Mouse (Mus musculus) MEL (cell line): Measurements from ENCODE around the gene Hadha. TPM values are rescaled to one million over a fixed set of nuclear protein-coding genes. Genes with fewer than 3 reads are reported as not detected.

ENCODE experiments used
- DNase-seq: peaks from one replicate; pipeline ENCODE4 v3.0.0; 2011; ENCODE audit warnings: low read depth, low spot score
- H3K27ac ChIP-seq: 2 replicates; pipeline ENCODE4 v1.5.1; 2012; ENCODE audit warnings: low read depth, mild to moderate bottlenecking, control low read depth, low read length, moderate library complexity; ENCODE audit not compliant: control insufficient read depth
- H3K27me3 ChIP-seq, 2 experiments: fragments of 150-350 bp in 1 of 2; sonication (generic) in 1 of 2; 2 replicates each; pipeline ENCODE4 v1.6.1; 2012; ENCODE audit warnings: low read length in 2 of 2, mild to moderate bottlenecking in 2 of 2, improper control_type of control experiment in 1 of 2, moderate library complexity in 1 of 2; ENCODE audit not compliant: insufficient read depth in 2 of 2, control insufficient read depth in 1 of 2
- H3K36me3 ChIP-seq, 2 experiments: 2 replicates each; pipeline ENCODE4 v1.6.1; 2012 to 2014; ENCODE audit warnings: low read length in 2 of 2, improper control_type of control experiment in 1 of 2, inconsistent platforms in 1 of 2, mild to moderate bottlenecking in 1 of 2; ENCODE audit not compliant: insufficient read depth in 2 of 2, control insufficient read depth in 1 of 2
- H3K4me1 ChIP-seq, 2 experiments: fragments of 150-350 bp in 1 of 2; sonication (generic) in 1 of 2; 2 replicates each; pipeline ENCODE4 v1.6.1; 2012; ENCODE audit warnings: low read length in 2 of 2, improper control_type of control experiment in 1 of 2, mild to moderate bottlenecking in 1 of 2; ENCODE audit not compliant: insufficient read depth in 2 of 2, control insufficient read depth in 1 of 2
- H3K4me3 ChIP-seq, 2 experiments: fragments of 150-350 bp in 1 of 2; sonication (generic) in 1 of 2; 2 replicates each; pipeline ENCODE4 v1.5.1; 2012; ENCODE audit warnings: low read depth in 2 of 2, low read length in 2 of 2, mild to moderate bottlenecking in 2 of 2, moderate library complexity in 2 of 2, control low read depth in 1 of 2, improper control_type of control experiment in 1 of 2; ENCODE audit not compliant: control insufficient read depth in 1 of 2, insufficient read depth in 1 of 2
- H3K79me2 ChIP-seq: 2 replicates; pipeline ENCODE4 v1.6.1; 2012; ENCODE audit warnings: mild to moderate bottlenecking, low read length, moderate library complexity; ENCODE audit not compliant: control insufficient read depth, poor library complexity, insufficient read depth
- H3K9ac ChIP-seq: 2 replicates; pipeline ENCODE4 v1.6.1; 2012; ENCODE audit warnings: low read depth, mild to moderate bottlenecking, control low read depth, low read length, moderate library complexity; ENCODE audit not compliant: control insufficient read depth, poor library complexity, severe bottlenecking
- H3K9me3 ChIP-seq: fragments of 150-350 bp; sonication (generic); replicated peaks from 2 replicates; pipeline ENCODE4 v1.6.1; 2012; ENCODE audit warnings: mild to moderate bottlenecking, low read length, improper control_type of control experiment, moderate library complexity; ENCODE audit not compliant: insufficient read depth
- CHD1 ChIP-seq: IDR thresholded peaks from 2 replicates; pipeline ENCODE4 v1.6.1; 2012; ENCODE audit warnings: low read depth, mild to moderate bottlenecking, inconsistent platforms, low read length, improper control_type of control experiment
- CHD2 ChIP-seq: IDR thresholded peaks from 2 replicates; pipeline ENCODE4 v1.6.1; 2011; ENCODE audit warnings: low read length, improper control_type of control experiment
- CTCF ChIP-seq, 3 experiments: IDR thresholded peaks in 2 of 3; conservative IDR thresholded peaks in 1 of 3; 2 replicates each; pipeline ENCODE4 v1.5.1; 2011 to 2012; ENCODE audit warnings: low read length in 3 of 3, low read depth in 2 of 3, mild to moderate bottlenecking in 2 of 3, improper control_type of control experiment in 1 of 3, inconsistent platforms in 1 of 3, mixed read lengths in 1 of 3, moderate library complexity in 1 of 3; ENCODE audit not compliant: control insufficient read depth in 1 of 3, insufficient read depth in 1 of 3, poor library complexity in 1 of 3, severe bottlenecking in 1 of 3
- GABPA ChIP-seq: IDR thresholded peaks from 2 replicates; pipeline ENCODE4 v1.6.1; 2012; ENCODE audit warnings: low read depth, mild to moderate bottlenecking, inconsistent platforms, low read length, improper control_type of control experiment, moderate library complexity
- HCFC1 ChIP-seq: IDR thresholded peaks from 2 replicates; pipeline ENCODE4 v1.6.1; 2012; ENCODE audit warnings: low read depth, mild to moderate bottlenecking, inconsistent platforms, low read length, improper control_type of control experiment, moderate library complexity
- KAT2A ChIP-seq: conservative IDR thresholded peaks from 2 replicates; pipeline ENCODE4 v1.6.1; 2012; ENCODE audit warnings: low read depth, low read length, improper control_type of control experiment, inconsistent platforms
- MAFK ChIP-seq: IDR thresholded peaks from 2 replicates; pipeline ENCODE4 v1.6.1; 2011; ENCODE audit warnings: low read depth, mild to moderate bottlenecking, low read length, improper control_type of control experiment, borderline replicate concordance
- MAZ ChIP-seq: IDR thresholded peaks from 2 replicates; pipeline ENCODE4 v1.6.1; 2012; ENCODE audit warnings: low read depth, mild to moderate bottlenecking, inconsistent platforms, low read length, improper control_type of control experiment
- NELFE ChIP-seq: IDR thresholded peaks from 2 replicates; pipeline ENCODE4 v1.6.1; 2011; ENCODE audit warnings: low read depth, low read length, improper control_type of control experiment
- NRF1 ChIP-seq: IDR thresholded peaks from 2 replicates; pipeline ENCODE4 v1.6.1; 2014; ENCODE audit warnings: low read depth, mild to moderate bottlenecking, inconsistent platforms, low read length, improper control_type of control experiment, moderate library complexity; ENCODE audit not compliant: poor library complexity, insufficient read depth, severe bottlenecking
- POLR2AphosphoS5 ChIP-seq: IDR thresholded peaks from 2 replicates; pipeline ENCODE4 v1.6.1; 2012; ENCODE audit warnings: low read depth, borderline replicate concordance, mild to moderate bottlenecking, inconsistent platforms, low read length, moderate library complexity, mixed read lengths
- RCOR1 ChIP-seq: IDR thresholded peaks from 2 replicates; pipeline ENCODE4 v1.6.1; 2012; ENCODE audit warnings: low read depth, mild to moderate bottlenecking, inconsistent platforms, low read length, improper control_type of control experiment
- SMC3 ChIP-seq: IDR thresholded peaks from 2 replicates; pipeline ENCODE4 v1.6.1; 2011; ENCODE audit warnings: low read depth, low read length, improper control_type of control experiment
- TAL1 ChIP-seq: IDR thresholded peaks from 2 replicates; pipeline ENCODE4 v1.6.1; 2012; ENCODE audit warnings: mild to moderate bottlenecking, inconsistent platforms, low read length, moderate library complexity, mixed read lengths
- TCF12 ChIP-seq: IDR thresholded peaks from 2 replicates; pipeline ENCODE4 v1.6.1; 2014; ENCODE audit warnings: low read depth, mild to moderate bottlenecking, inconsistent platforms, low read length, improper control_type of control experiment, moderate library complexity
- USF2 ChIP-seq, 2 experiments: IDR thresholded peaks; 2 replicates each; pipeline ENCODE4 v1.6.1; 2011 to 2012; ENCODE audit warnings: improper control_type of control experiment in 2 of 2, low read length in 2 of 2, borderline replicate concordance in 1 of 2, inconsistent platforms in 1 of 2, low read depth in 1 of 2, mild to moderate bottlenecking in 1 of 2; ENCODE audit not compliant: insufficient read depth in 1 of 2
- ZC3H11A ChIP-seq: IDR thresholded peaks from 2 replicates; pipeline ENCODE4 v1.6.1; 2012; ENCODE audit warnings: low read depth, mild to moderate bottlenecking, inconsistent platforms, low read length, improper control_type of control experiment
- ZMIZ1 ChIP-seq: IDR thresholded peaks from 2 replicates; pipeline ENCODE4 v1.6.1; 2012; ENCODE audit warnings: low read depth, mild to moderate bottlenecking, inconsistent platforms, low read length, improper control_type of control experiment, moderate library complexity
- ZNF384 ChIP-seq: IDR thresholded peaks from 2 replicates; pipeline ENCODE4 v1.6.1; 2012; ENCODE audit warnings: low read depth, mild to moderate bottlenecking, inconsistent platforms, low read length, improper control_type of control experiment
- polyA plus RNA-seq, 2 experiments: library from polyadenylated mRNA; stranded (reverse) in 1 of 2; unstranded in 1 of 2; fragments of >175 nt in 1 of 2; fragments of >200 nt in 1 of 2; gene quantifications; 2 replicates each; pipeline versions ENCODE4 v1.2.1 to v1.2.4; 2012; ENCODE audit warnings: low replicate concordance in 2 of 2, low read depth in 1 of 2; ENCODE audit not compliant: insufficient read length in 2 of 2, insufficient read depth in 1 of 2, missing spikeins in 1 of 2
- total RNA-seq: library from RNA; depleted of rRNA; stranded (reverse); fragments of 300-350 nt; gene quantifications from 2 replicates; pipeline ENCODE4 v1.2.3, GENCODE M21; 2012

The Hadha gene
- total and polyA plus RNA-seq, 3 experiments: 107 to 271 (median 120) TPM

GRCm38 (mm10) chr5:30120106-30120505 lies 34.9 kb downstream of the Hadha start:
- no peak overlapping the region for H3K27ac ChIP-seq
- H3K36me3 ChIP-seq: no peaks in the 10 kb centered on the region

GRCm38 (mm10) chr5:30119163-30119562 lies 35.8 kb downstream of the Hadha start:
- DNase-seq: no peak
- Histone ChIP-seq H3K27ac (no peak overlapping the region), H3K27me3 (no peaks in the 10 kb centered on the region), H3K4me1 (no peaks in the 10 kb centered on the region), H3K79me2 (no peaks in the 10 kb centered on the region), H3K4me3 (no peak overlapping the region), H3K36me3 (no peaks in the 10 kb centered on the region), H3K9ac (no peak overlapping the region), H3K9me3 (no peaks in the 10 kb centered on the region)
- TF ChIP-seq ZC3H11A: no peak
- no peak for TF ChIP-seq USF2 (IDR thresholded peaks at IDR 0.05; ENCODE audit: borderline replicate concordance in 1 of 2, insufficient read depth in 1 of 2, low read depth in 1 of 2, low read length in 2 of 2)
- no peak for TF ChIP-seq ZMIZ1
- TF ChIP-seq MAZ: no peak
- no peak for TF ChIP-seq NELFE
- TF ChIP-seq SMC3: no peak
- TF ChIP-seq CHD1: no peak
- TF ChIP-seq POLR2AphosphoS5: no peak
- no peak for TF ChIP-seq HCFC1
- TF ChIP-seq KAT2A: no peak
- TF ChIP-seq TCF12: no peak
- no peak for TF ChIP-seq ZNF384
- no peak for TF ChIP-seq CTCF (IDR thresholded peaks at IDR 0.05 in 2 of 3, conservative IDR thresholded peaks at IDR 0.05 in 1 of 3; ENCODE audit: control insufficient read depth in 1 of 3, insufficient read depth in 1 of 3, low read depth in 2 of 3, low read length in 3 of 3, poor library complexity in 1 of 3, severe bottlenecking in 1 of 3)
- TF ChIP-seq NRF1: no peak
- TF ChIP-seq TAL1: no peak
- TF ChIP-seq RCOR1: no peak
- TF ChIP-seq CHD2: no peak

More at GRCm38 (mm10) chr5:30120106-30120505, 34.9 kb downstream of the Hadha start:
- Histone ChIP-seq H3K27me3 (no peaks in the 10 kb centered on the region), H3K4me3 (no peak overlapping the region)
- TF ChIP-seq MAFK (no peak), HCFC1 (no peak), GABPA (no peak)
- TF ChIP-seq, all 39 proteins: peak for 0
- Histone ChIP-seq H3K79me2 (no peaks in the 10 kb centered on the region), H3K9me3 (no peaks in the 10 kb centered on the region), H3K4me1 (no peaks in the 10 kb centered on the region), H3K9ac (no peak overlapping the region)
- DNase-seq: no peak
